Mouse (Mus musculus): ENCODE measurements around the gene Efna4.

Efna4 gene

DNA sequence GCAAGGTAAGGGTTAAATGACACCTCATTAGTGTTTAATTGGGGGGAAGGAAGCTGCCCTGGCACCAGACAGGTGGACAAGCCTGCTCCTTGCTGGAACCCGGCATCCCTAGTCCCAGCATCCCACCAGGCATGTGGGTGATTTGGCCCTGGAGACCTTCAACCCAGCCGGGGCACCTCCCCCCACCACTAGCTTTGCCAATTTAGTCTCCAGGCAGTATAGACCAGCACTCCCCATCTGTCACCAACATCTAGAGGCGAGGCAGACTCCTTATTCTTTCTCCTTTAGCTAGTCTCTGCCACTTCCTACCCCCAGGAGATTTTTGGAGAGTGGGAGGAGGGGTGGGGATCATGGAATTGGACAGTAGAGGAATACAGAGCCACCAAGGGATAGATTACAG lies 7.5 kb downstream of the Efna4 start:
- DNase-seq (ENCODE audit: low read depth) = no peak

- no peak for DNase-seq (ENCODE audit: low read depth)
Measured at GRCm38 (mm10) chr3:89328623-89329022, 9.2 kb downstream of the Efna4 start.

DNA sequence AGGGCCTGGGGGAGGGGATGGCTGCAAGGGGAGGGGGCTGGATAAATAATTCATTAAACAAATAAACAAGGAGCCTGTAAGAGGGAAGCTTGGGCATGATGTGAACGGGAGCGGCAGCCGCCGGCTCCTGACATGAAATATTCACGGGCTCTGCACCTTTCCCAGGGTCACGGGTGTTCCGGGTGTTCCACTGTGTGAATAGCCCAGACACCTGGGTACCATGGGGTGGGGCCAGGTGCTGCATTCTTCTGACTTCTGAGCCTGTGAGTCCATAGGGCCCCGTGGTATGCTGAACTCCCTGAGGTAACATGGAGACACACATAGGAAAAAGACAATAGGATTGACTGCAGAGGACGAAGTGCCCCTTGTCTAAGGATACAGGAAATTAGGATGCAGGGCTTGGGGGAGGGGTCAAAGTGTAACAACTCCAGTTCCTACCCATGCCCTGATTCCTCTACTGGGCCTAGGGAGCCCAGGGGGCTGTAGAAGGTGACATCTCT lies 10.4 kb downstream of the Efna4 start:
- no peak for DNase-seq (ENCODE audit: low read depth)

GRCm38 (mm10) chr3:89325882-89326281 lies 11.9 kb downstream of the Efna4 start:
- no peak for DNase-seq (ENCODE audit: low read depth)

- DNase-seq (ENCODE audit: low read depth) = peak; percentile 86
Measured at GRCm38 (mm10) chr3:89322514-89323165, 15.2 kb downstream of the Efna4 start, which contains the start of gene Efna3. TSS of gene Efna3 (minus strand) at chr3:89322965.

GRCm38 (mm10) chr3:89322131-89322500 lies 15.7 kb downstream of the Efna4 start:
- peak; percentile 24 for DNase-seq (ENCODE audit: low read depth)

DNA sequence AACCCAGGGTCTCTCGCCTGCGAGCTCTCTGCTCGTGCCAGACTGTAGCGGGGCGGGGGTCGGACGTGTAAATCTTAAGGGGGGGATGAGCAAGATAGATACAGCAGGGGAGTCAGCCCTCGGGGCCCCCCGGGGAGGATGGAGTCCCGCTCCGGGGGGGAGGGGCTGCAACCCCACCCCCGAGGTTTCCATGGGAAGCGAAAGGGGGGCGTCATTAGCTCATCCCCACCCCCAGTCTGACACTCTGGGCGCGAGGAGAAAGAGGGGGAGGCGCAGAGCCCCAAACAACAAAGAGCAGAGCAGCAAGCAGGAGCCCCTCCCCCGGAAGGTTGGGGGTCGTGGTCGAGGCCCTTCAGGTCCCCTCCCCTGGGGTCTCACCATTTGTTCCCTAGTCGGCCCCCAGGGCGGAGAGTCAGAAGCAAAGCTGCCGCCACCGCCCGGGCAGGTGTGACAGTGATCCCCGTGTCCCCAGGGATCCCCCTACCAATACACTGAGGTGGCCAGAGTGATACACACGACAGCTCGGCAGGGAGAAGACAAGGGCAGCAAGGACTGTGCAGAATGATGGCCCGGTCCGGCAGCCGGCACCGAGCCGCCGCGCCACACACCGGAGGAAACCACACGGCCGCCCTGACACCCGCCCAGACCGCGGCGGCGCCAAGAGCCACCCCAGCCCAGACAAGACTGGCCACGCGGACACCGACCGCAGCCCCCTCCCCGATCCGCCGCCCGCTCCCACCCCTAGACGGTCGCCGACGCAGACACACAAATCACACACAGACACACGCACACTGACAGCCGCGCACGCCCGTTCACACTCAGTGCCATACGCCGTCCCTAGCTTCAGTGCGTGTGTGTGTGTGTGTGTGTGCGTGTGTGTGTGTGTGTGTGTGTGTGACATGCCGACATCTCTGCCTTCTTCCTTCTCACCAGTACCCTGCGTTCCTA lies 16.4 kb downstream of the Efna4 start:
- no peak for DNase-seq (ENCODE audit: low read depth)

DNA sequence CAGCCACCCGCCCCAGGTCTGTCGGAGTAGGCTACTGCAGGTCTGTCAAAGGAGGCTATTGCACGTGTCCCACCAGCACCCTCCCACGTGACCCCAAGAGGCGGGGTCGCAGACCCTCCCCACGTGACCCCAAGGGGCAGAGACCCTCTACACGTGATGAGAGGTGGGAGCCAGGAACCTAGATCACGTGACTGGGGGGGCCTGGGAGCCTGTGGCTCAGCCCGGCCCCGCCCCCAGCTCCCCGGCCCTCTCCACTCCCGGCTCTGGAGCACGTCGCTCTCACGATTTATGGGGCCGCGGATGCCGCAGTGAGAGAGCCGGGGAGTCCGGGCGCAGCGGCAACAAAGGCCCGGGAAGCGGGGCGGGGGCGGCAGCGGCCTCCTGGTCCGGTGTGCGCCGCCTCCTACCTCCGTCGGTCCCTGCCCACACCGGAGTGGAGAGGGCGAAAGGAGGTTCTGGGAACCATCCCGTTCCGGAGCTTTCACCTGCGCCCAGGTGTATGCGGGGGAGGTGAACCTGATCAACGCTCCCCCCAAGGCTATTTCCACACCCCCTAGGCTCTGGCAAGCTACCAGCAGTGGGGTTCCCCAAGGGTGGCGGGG lies 17.1 kb downstream of the Efna4 start:
- peak; percentile 35 for DNase-seq (ENCODE audit: low read depth)

DNA sequence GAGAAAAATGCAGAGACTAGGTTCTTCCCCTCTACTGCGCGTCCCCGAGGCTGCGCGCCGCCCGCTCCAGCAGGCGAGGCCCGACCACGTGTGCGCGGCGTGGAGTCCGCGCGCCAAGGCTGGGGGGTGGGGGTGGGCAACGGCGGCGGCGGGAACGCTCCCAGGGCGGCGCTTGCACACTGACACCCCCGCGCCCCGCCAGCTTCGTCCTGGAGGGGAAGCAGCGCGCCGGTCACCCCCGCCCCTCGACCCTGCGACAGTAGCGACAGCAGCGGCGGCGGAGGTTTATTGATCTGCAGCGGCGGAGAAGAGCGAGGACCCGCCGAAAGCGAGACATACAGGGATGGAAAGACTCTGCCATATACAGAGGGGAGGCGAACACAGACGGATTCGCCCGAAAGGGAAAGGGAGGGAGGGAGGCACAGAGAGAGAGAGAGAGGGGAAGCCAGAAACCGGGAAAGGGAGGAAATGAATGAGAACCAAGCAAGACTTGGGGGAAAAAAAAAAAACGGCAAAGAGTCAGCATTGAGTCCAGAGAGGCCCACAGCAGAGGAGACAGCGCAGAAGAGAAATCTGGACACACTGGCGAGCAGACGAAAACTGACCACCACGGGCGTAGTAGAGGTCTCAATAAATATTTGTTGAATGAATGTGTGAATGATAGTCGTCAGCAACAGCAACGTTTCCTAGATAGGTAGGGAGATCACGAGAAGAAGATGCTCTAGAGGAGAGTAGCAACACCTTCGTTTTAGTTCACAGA lies 18.1 kb downstream of the Efna4 start:
- no peak for DNase-seq (ENCODE audit: low read depth)

- DNase-seq (ENCODE audit: low read depth) = no peak
Measured at GRCm38 (mm10) chr3:89318971-89319590, 18.7 kb downstream of the Efna4 start.

DNA sequence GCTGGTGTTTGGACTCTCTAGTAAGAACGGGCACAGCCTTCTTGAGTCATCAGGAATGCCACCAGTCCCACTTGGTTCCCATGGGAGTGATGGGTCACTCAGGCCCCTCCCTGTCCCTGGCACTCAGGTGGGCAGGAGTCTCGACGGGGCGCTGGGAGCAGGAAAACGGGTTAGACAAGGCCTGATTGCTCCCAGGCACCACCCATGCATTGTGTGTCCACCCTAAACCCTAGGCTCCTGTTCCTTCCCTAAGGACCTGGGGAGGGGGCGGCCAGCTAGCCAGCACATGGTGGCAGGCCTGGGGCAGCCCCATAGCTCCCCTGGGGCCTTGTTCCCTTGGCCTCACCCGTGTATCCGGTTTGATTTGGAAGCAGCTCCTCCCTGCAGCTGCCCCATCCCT lies 19.5 kb downstream of the Efna4 start:
- no peak for DNase-seq (ENCODE audit: low read depth)

DNA sequence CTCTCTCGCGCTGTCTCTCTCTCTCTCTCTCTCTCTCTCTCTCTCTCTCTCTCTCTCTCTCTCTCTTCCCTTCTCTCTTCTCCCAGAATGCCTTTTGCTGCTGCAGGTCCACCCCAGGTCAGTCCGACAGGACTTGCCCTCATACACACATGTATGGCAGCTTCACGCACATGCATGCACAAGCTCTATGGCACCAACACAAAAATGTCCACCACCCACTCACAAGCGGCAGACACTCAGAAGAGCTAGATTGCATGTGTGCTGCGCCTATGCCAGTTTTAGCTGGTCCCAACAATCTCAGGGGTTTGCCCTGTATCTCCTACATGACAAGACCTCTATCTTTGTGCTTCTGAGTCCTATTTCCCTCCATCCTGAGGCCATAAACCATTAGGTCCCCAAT lies 20.6 kb downstream of the Efna4 start:
- DNase-seq (ENCODE audit: low read depth) = no peak

GRCm38 (mm10) chr3:89316833-89317232 lies 21.0 kb downstream of the Efna4 start:
- DNase-seq (ENCODE audit: low read depth) = peak; percentile 94

GRCm38 (mm10) chr3:89315930-89316831 lies 21.6 kb downstream of the Efna4 start:
- DNase-seq (ENCODE audit: low read depth) = no peak

- DNase-seq (ENCODE audit: low read depth) = peak; percentile 91
Measured at GRCm38 (mm10) chr3:89315195-89315929, 22.5 kb downstream of the Efna4 start.

- peak; percentile 28 for DNase-seq (ENCODE audit: low read depth)
Measured at GRCm38 (mm10) chr3:89314791-89315190, 23.0 kb downstream of the Efna4 start.

DNA sequence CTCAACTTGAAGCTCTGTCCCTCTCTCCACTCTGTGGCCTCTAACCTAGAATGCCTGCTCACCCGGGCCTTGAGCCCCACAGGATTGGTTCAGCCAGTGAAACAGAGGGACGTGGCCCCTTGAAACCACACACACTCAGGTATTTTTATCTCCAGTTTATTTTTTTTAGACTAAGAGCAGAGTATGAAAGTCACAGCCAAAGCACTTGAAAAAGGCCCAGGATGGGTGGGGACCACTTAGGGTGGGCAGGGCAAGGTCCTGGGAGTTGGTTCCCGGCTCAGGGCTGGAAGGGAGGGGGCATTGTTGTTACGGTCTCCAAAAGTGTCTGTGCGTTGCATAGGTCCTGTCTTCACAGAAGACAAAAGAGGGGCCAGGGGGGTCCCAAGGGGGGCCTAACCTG lies 23.5 kb downstream of the Efna4 start:
- no peak for DNase-seq (ENCODE audit: low read depth)

DNA sequence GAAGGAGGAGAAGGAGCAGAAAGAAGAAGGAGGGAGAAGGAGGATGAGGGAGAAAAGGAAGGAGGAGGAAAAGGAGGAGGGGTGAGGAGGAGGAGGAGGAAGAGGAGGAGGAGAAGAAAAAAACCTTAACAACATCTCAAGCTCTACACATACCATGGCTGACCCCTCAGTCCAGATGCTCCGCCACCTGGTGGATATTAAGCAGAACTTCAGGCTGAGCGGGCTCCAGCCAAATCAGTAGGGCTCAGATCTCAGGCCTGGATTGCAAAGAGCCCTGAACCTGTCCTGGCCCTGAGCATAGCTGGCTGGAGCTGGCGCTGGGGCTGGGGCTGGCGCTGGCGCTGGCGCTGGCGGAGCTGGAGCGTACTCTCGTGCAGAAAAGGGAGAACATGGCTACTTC lies 29.7 kb downstream of the Efna4 start:
- peak; percentile 91 for DNase-seq (ENCODE audit: low read depth)

GRCm38 (mm10) chr3:89305551-89306325 lies 32.1 kb downstream of the Efna4 start:
- no peak for DNase-seq (ENCODE audit: low read depth)

All from NIH3T3 (cell line).